Mouse (Mus musculus) cerebellum, adult 2 months (tissue): ENCODE measurements around the gene Xrcc6.

Experiments
- CTCF ChIP-seq: fragments of 200-500 bp; IDR thresholded peaks from 2 replicates; pipeline ENCODE4 v1.5.1; 2011; ENCODE audit warnings: low read depth, mild to moderate bottlenecking, control low read depth, low read length, moderate library complexity, borderline replicate concordance; ENCODE audit not compliant: insufficient read depth
- POLR2A ChIP-seq: fragments of 200-500 bp; IDR thresholded peaks from 2 replicates; pipeline ENCODE4 v1.6.1; 2011; ENCODE audit warnings: low read length, control low read depth, borderline replicate concordance; ENCODE audit not compliant: insufficient read depth

DNA sequence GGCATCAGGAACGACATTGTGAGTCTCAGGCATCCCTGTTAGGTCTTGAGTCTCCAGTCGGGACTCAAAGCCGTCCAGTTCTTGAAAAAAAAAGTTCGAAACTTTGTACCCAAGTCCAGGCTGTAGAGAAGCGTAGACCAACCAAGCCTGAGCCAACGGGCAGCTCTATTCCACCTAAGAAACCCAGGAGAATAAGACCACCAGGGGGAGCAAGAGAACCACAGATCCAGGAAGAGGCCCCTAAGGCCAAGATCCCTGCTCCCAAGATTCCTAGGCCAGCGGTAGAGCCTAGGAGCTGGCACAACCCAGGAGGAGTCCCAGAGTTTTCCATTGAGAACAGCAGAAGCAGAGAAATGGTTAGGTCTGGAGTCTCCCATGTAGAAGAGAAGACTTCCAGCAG is 77.9 kb downstream of the Xrcc6 start:
- TF ChIP-seq CTCF = peak; percentile 78
- no peak for TF ChIP-seq POLR2A
